Mouse (Mus musculus): ENCODE measurements around the gene Aicda.

GRCm38 (mm10) chr6:122605483-122605882, 51.9 kb downstream of the Aicda start:
- TF ChIP-seq CTCF (IDR thresholded peaks at IDR 0.05; ENCODE audit: insufficient read depth, low read length) (peak; percentile 40), POLR2A (IDR thresholded peaks at IDR 0.05; ENCODE audit: borderline replicate concordance, extremely low read depth, low read depth, low read length) (no peak)

All from lung, adult 2 months (tissue).